Mouse (Mus musculus): Measurements from ENCODE around the gene Slc27a4. TPM values are rescaled to one million over a fixed set of nuclear protein-coding genes. Genes with fewer than 3 reads are reported as not detected.

Gene Slc27a4
- polyA plus RNA-seq, 1 experiment: 30.6 TPM

- 82% methylated on average over 11 of the region's 11 CpGs for WGBS
- TF ChIP-seq POLR2A (IDR thresholded peaks at IDR 0.05; ENCODE audit: borderline replicate concordance, control insufficient read depth, low read depth, low read length) (no peak), CTCF (IDR thresholded peaks at IDR 0.05; ENCODE audit: control insufficient read depth, insufficient read depth, low read length) (no peak)
- no peaks in the 10 kb centered on the region; the same call in 1 of the 2 replicates for H3K4me1 ChIP-seq (ENCODE audit: control insufficient read depth, insufficient read depth, low read length)
These were observed 13.4 kb downstream of the Slc27a4 start for GRCm38 (mm10) chr2:29815678-29816371.

GRCm38 (mm10) chr2:29817426-29818232 is 15.2 kb downstream of the Slc27a4 start:
- WGBS: 38% methylated on average over 8 of the region's 8 CpGs
- no peaks in the 10 kb centered on the region; the same call in 1 of the 2 replicates for H3K4me1 ChIP-seq (ENCODE audit: control insufficient read depth, insufficient read depth, low read length)
- no peak overlapping the region for H3K4me3 ChIP-seq (replicated peaks; ENCODE audit: control insufficient read depth, low read depth, low read length)
- TF ChIP-seq POLR2A (IDR thresholded peaks at IDR 0.05; ENCODE audit: borderline replicate concordance, control insufficient read depth, low read depth, low read length) (no peak), CTCF (IDR thresholded peaks at IDR 0.05; ENCODE audit: control insufficient read depth, insufficient read depth, low read length) (peak; percentile 81)
- no peak overlapping the region for H3K27ac ChIP-seq (ENCODE audit: control insufficient read depth, insufficient read depth, low read depth, low read length, poor library complexity)

More at GRCm38 (mm10) chr2:29815678-29816371, 13.4 kb downstream of the Slc27a4 start:
- H3K27ac ChIP-seq (ENCODE audit: control insufficient read depth, insufficient read depth, low read depth, low read length, poor library complexity): no peak overlapping the region
- no peak overlapping the region for H3K4me3 ChIP-seq (replicated peaks; ENCODE audit: control insufficient read depth, low read depth, low read length)

GRCm38 (mm10) chr2:29819363-29819762 is 16.9 kb downstream of the Slc27a4 start:
- Histone ChIP-seq H3K4me3 (replicated peaks; ENCODE audit: control insufficient read depth, low read depth, low read length) (no peak overlapping the region), H3K27ac (ENCODE audit: control insufficient read depth, insufficient read depth, low read depth, low read length, poor library complexity) (no peak overlapping the region), H3K4me1 (ENCODE audit: control insufficient read depth, insufficient read depth, low read length) (no peaks in the 10 kb centered on the region; the same call in 1 of the 2 replicates)
- 62% methylated on average over 2 of the region's 2 CpGs for WGBS
- no peak for TF ChIP-seq CTCF (IDR thresholded peaks at IDR 0.05; ENCODE audit: control insufficient read depth, insufficient read depth, low read length)
- no peak for TF ChIP-seq POLR2A (IDR thresholded peaks at IDR 0.05; ENCODE audit: borderline replicate concordance, control insufficient read depth, low read depth, low read length)

- H3K27ac ChIP-seq (ENCODE audit: control insufficient read depth, insufficient read depth, low read depth, low read length, poor library complexity): peak within 1 kb of the TSS; percentile 33; the same call in 1 of the 2 replicates
- WGBS: 2% methylated on average over 35 of the region's 35 CpGs
- H3K4me3 ChIP-seq (replicated peaks; ENCODE audit: control insufficient read depth, low read depth, low read length): peak within 1 kb of the TSS; percentile 65
- TF ChIP-seq POLR2A (IDR thresholded peaks at IDR 0.05; ENCODE audit: borderline replicate concordance, control insufficient read depth, low read depth, low read length) (no peak), CTCF (IDR thresholded peaks at IDR 0.05; ENCODE audit: control insufficient read depth, insufficient read depth, low read length) (no peak)
- no peaks in the 10 kb centered on the region; the same call in 1 of the 2 replicates for H3K4me1 ChIP-seq (ENCODE audit: control insufficient read depth, insufficient read depth, low read length)
These were observed 17.8 kb downstream of the Slc27a4 start, which contains the start of gene Urm1 for GRCm38 (mm10) chr2:29820025-29820817. Urm1 (plus strand) TSS chr2:29820075.

GRCm38 (mm10) chr2:29826318-29826925 is 24.0 kb downstream of the Slc27a4 start:
- Histone ChIP-seq H3K27ac (ENCODE audit: control insufficient read depth, insufficient read depth, low read depth, low read length, poor library complexity) (peak overlapping the region; percentile 84), H3K4me1 (ENCODE audit: control insufficient read depth, insufficient read depth, low read length) (peaks cover 1% of the 10 kb centered on the region; the same call in 1 of the 2 replicates)
- WGBS: 7% methylated on average over 11 of the region's 11 CpGs

GRCm38 (mm10) chr2:29826926-29827708 is 24.7 kb downstream of the Slc27a4 start:
- Histone ChIP-seq H3K4me3 (replicated peaks; ENCODE audit: control insufficient read depth, low read depth, low read length) (peak overlapping the region; percentile 95), H3K27ac (ENCODE audit: control insufficient read depth, insufficient read depth, low read depth, low read length, poor library complexity) (peak overlapping the region; percentile 84), H3K4me1 (ENCODE audit: control insufficient read depth, insufficient read depth, low read length) (peaks cover 1% of the 10 kb centered on the region; the same call in 1 of the 2 replicates)
- TF ChIP-seq POLR2A (IDR thresholded peaks at IDR 0.05; ENCODE audit: borderline replicate concordance, control insufficient read depth, low read depth, low read length) (peak; percentile 33; the same call in 1 of the 2 replicates), CTCF (IDR thresholded peaks at IDR 0.05; ENCODE audit: control insufficient read depth, insufficient read depth, low read length) (no peak)
- under 1% methylated on average over 48 of the region's 48 CpGs for WGBS

More at GRCm38 (mm10) chr2:29826318-29826925, 24.0 kb downstream of the Slc27a4 start:
- TF ChIP-seq POLR2A (IDR thresholded peaks at IDR 0.05; ENCODE audit: borderline replicate concordance, control insufficient read depth, low read depth, low read length): no peak
- no peak for TF ChIP-seq CTCF (IDR thresholded peaks at IDR 0.05; ENCODE audit: control insufficient read depth, insufficient read depth, low read length)
- peak overlapping the region; percentile 95 for H3K4me3 ChIP-seq (replicated peaks; ENCODE audit: control insufficient read depth, low read depth, low read length)

GRCm38 (mm10) chr2:29827709-29828024 is 25.2 kb downstream of the Slc27a4 start:
- Histone ChIP-seq H3K4me1 (ENCODE audit: control insufficient read depth, insufficient read depth, low read length) (peaks cover 1% of the 10 kb centered on the region; the same call in 1 of the 2 replicates), H3K27ac (ENCODE audit: control insufficient read depth, insufficient read depth, low read depth, low read length, poor library complexity) (0 out of 2 replicates have a peak overlapping the region, but pooled peaks have one; percentile 3), H3K4me3 (replicated peaks; ENCODE audit: control insufficient read depth, low read depth, low read length) (peak overlapping the region; percentile 74)
- 2% methylated on average over 12 of the region's 12 CpGs for WGBS
- TF ChIP-seq POLR2A (IDR thresholded peaks at IDR 0.05; ENCODE audit: borderline replicate concordance, control insufficient read depth, low read depth, low read length): no peak
- no peak for TF ChIP-seq CTCF (IDR thresholded peaks at IDR 0.05; ENCODE audit: control insufficient read depth, insufficient read depth, low read length)
